Mouse (Mus musculus) stomach, embryonic 16.5 days (tissue): Measurements from ENCODE around the gene Thsd4. TPM values are rescaled to one million over a fixed set of nuclear protein-coding genes. Genes with fewer than 3 reads are reported as not detected.

ENCODE experiments used
- ATAC-seq: fragments of 200-750 bp; cut with Nextera tagmentation; 2 replicates; pipeline ENCODE4 v1.8.0; 2017; ENCODE audit warnings: moderate number of reproducible peaks, moderate TSS enrichment; ENCODE audit not compliant: insufficient read depth, low FRiP score
- H3K27ac ChIP-seq: fragments of 300-500 bp; sonication (generic); 2 replicates; pipeline ENCODE4 v1.5.1; 2014; ENCODE audit warnings: low read length
- H3K27me3 ChIP-seq: fragments of 300-500 bp; sonication (generic); 2 replicates; pipeline ENCODE4 v1.6.1; 2014; ENCODE audit warnings: low read length, control low read depth, mixed read lengths; ENCODE audit not compliant: control insufficient read depth, insufficient read depth
- H3K36me3 ChIP-seq: fragments of 300-500 bp; sonication (generic); 2 replicates; pipeline ENCODE4 v1.6.1; 2014; ENCODE audit warnings: low read length; ENCODE audit not compliant: control insufficient read depth, insufficient read depth
- H3K4me1 ChIP-seq: fragments of 300-500 bp; sonication (generic); 2 replicates; pipeline ENCODE4 v1.6.1; 2014; ENCODE audit warnings: low read length, control low read depth, mixed read lengths; ENCODE audit not compliant: control insufficient read depth, insufficient read depth
- H3K4me2 ChIP-seq: fragments of 300-500 bp; sonication (generic); 2 replicates; pipeline ENCODE4 v1.6.1; 2014; ENCODE audit warnings: low read depth, low read length, mixed read lengths
- H3K4me3 ChIP-seq: fragments of 300-500 bp; sonication (generic); replicated peaks from 2 replicates; pipeline ENCODE4 v1.5.1; 2014; ENCODE audit warnings: mild to moderate bottlenecking, low read length
- H3K9ac ChIP-seq: fragments of 300-500 bp; sonication (generic); 2 replicates; pipeline ENCODE4 v1.6.1; 2014; ENCODE audit warnings: low read length
- H3K9me3 ChIP-seq: fragments of 300-500 bp; sonication (generic); replicated peaks from 2 replicates; pipeline ENCODE4 v1.6.1; 2016; ENCODE audit warnings: low read length, control low read depth; ENCODE audit not compliant: control insufficient read depth
- WGBS: fragments of 180-500 bp; shearing (Covaris S2); extraction: QIAGEN DNeasy Blood & Tissue Kit; methylation state at CpG from one replicate; pipeline ENCODE4 v1.1.7; 2014; 5-methylcytosine and 5-hydroxymethylcytosine counted together
- polyA plus RNA-seq: library from polyadenylated mRNA; unstranded; fragments of >200 nt; fragmentation: Nextera tagmentation; extraction: Ambion mirVana; gene quantifications from 2 replicates; pipeline ENCODE4 v1.2.1, GENCODE M21; 2015

Gene Thsd4
- polyA plus RNA-seq, 1 experiment from 2014 or later = 18.7 TPM

- WGBS = 62% methylated on average over 6 of the region's 6 CpGs
- no peak overlapping the region for H3K27ac ChIP-seq
- no peak for ATAC-seq
Observed at GRCm38 (mm10) chr9:60313661-60314060, 208.2 kb downstream of the Thsd4 start.

GRCm38 (mm10) chr9:60312670-60313069 is 209.2 kb downstream of the Thsd4 start:
- WGBS = 84% methylated on average over 7 of the region's 7 CpGs
- ATAC-seq = no peak
- H3K9ac ChIP-seq = no peak overlapping the region

More at GRCm38 (mm10) chr9:60313661-60314060, 208.2 kb downstream of the Thsd4 start:
- H3K9me3 ChIP-seq = no peaks in the 10 kb centered on the region
- no peak overlapping the region for H3K4me2 ChIP-seq
- no peaks in the 10 kb centered on the region for H3K27me3 ChIP-seq
- no peak overlapping the region for H3K4me3 ChIP-seq
- H3K9ac ChIP-seq = no peak overlapping the region
- peaks cover 26% of the 10 kb centered on the region for H3K4me1 ChIP-seq
- no peaks in the 10 kb centered on the region for H3K36me3 ChIP-seq

GRCm38 (mm10) chr9:60311594-60312128 is 210.2 kb downstream of the Thsd4 start:
- Histone ChIP-seq H3K4me3 (no peak overlapping the region), H3K27ac (peak overlapping the region; percentile 17), H3K4me2 (no peak overlapping the region), H3K9ac (no peak overlapping the region), H3K27me3 (no peaks in the 10 kb centered on the region), H3K4me1 (peaks cover 22% of the 10 kb centered on the region), H3K9me3 (no peaks in the 10 kb centered on the region), H3K36me3 (no peaks in the 10 kb centered on the region)
- WGBS = 66% methylated on average over 10 of the region's 10 CpGs
- ATAC-seq = no peak

More at GRCm38 (mm10) chr9:60312670-60313069, 209.2 kb downstream of the Thsd4 start:
- no peak overlapping the region for H3K4me3 ChIP-seq
- no peaks in the 10 kb centered on the region for H3K27me3 ChIP-seq
- H3K4me1 ChIP-seq = peaks cover 26% of the 10 kb centered on the region
- H3K9me3 ChIP-seq = no peaks in the 10 kb centered on the region
- no peak overlapping the region for H3K27ac ChIP-seq
- H3K36me3 ChIP-seq = no peaks in the 10 kb centered on the region
- H3K4me2 ChIP-seq = no peak overlapping the region

GRCm38 (mm10) chr9:60310741-60311317 is 211.0 kb downstream of the Thsd4 start:
- Histone ChIP-seq H3K27me3 (no peaks in the 10 kb centered on the region), H3K4me1 (peaks cover 26% of the 10 kb centered on the region), H3K36me3 (no peaks in the 10 kb centered on the region), H3K9me3 (no peaks in the 10 kb centered on the region), H3K4me2 (no peak overlapping the region), H3K4me3 (no peak overlapping the region), H3K27ac (peak overlapping the region; percentile 66; the same call in 1 of the 2 replicates), H3K9ac (no peak overlapping the region)
- 64% methylated on average over 8 of the region's 8 CpGs for WGBS
- no peak for ATAC-seq

DNA sequence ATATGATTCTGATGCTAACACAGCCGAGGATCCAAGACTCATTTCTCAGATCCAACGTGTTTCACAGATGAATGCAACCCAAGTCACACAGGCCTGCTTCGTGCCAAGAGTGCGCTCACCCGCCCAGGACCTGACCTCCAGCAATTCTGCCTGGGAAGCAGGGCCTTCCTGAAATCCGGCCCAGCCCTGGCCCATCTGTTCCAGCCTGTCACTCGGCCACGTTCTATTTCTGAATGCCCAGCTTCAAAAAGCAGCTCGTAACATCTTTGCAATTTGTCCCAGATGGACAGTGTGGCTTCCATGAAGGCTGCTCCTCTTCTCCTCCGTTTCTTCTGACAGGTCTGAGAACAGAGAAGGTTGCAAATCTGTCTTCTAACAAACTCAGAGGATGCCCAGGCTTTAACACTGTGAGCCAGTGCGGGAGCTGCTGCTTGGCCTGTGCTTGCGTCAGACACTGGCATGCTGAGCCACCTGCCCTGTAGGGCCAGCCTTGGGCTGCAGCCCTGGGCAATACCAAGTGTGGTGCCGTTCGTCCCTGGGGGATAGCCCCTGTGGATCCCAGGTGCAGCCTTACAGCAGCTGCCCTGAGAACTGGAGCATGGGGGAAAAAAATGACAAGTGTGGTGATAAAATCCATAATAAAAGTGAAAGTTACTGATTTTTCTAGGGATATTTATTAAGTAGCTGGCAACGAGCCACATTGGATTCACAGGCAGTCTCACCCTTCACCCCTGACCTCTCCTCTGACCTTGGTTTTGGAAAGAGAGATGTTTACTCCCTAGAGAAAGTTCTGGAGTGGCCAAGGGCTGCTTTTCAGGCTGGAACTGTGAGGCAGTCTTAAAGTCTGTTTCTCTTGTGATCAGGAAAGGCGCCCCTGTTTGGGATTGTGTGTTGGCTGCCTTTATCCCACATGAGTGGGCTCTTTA is 211.8 kb downstream of the Thsd4 start:
- peak overlapping the region; percentile 37 for H3K9ac ChIP-seq
- no peaks in the 10 kb centered on the region for H3K27me3 ChIP-seq
- H3K9me3 ChIP-seq = no peaks in the 10 kb centered on the region
- H3K27ac ChIP-seq = peak overlapping the region; percentile 66
- no peak overlapping the region for H3K4me3 ChIP-seq
- no peaks in the 10 kb centered on the region for H3K36me3 ChIP-seq
- H3K4me1 ChIP-seq = peaks cover 26% of the 10 kb centered on the region
- WGBS = 48% methylated on average over 16 of the region's 16 CpGs
- H3K4me2 ChIP-seq = no peak overlapping the region
- ATAC-seq = no peak

- no peaks in the 10 kb centered on the region for H3K27me3 ChIP-seq
- no peaks in the 10 kb centered on the region for H3K9me3 ChIP-seq
- no peak overlapping the region for H3K4me2 ChIP-seq
- no peak for ATAC-seq
- H3K9ac ChIP-seq = no peak overlapping the region
- peaks cover 26% of the 10 kb centered on the region for H3K4me1 ChIP-seq
- no peak overlapping the region for H3K27ac ChIP-seq
- no peaks in the 10 kb centered on the region for H3K36me3 ChIP-seq
- 61% methylated on average over 4 of the region's 4 CpGs for WGBS
- no peak overlapping the region for H3K4me3 ChIP-seq
Observed at GRCm38 (mm10) chr9:60308182-60308581, 213.7 kb downstream of the Thsd4 start.

DNA sequence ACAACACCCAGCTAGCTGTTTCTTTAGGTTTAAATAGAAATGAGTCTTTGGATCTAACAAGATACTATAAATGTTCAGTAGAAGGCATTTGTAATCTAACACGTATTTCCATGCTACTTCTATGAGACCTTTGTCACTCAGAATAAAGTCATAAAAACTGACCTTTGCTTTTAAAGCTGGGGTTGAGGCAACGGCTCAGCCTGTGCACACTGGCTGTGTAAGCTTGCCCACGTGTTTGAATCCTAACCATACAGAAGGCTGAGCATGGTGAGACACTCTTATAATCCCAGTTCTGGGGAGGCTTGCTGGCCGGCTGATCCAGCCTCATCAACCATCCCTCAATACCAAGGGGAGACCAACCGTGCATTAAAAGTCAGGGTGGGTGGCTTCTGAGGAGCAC is 214.4 kb downstream of the Thsd4 start:
- no peak overlapping the region for H3K4me3 ChIP-seq
- H3K27me3 ChIP-seq = no peaks in the 10 kb centered on the region
- H3K4me2 ChIP-seq = no peak overlapping the region
- no peaks in the 10 kb centered on the region for H3K9me3 ChIP-seq
- ATAC-seq = no peak
- no peaks in the 10 kb centered on the region for H3K36me3 ChIP-seq
- H3K4me1 ChIP-seq = peaks cover 26% of the 10 kb centered on the region
- H3K27ac ChIP-seq = no peak overlapping the region
- WGBS = 78% methylated on average over 5 of the region's 5 CpGs
- no peak overlapping the region for H3K9ac ChIP-seq

DNA sequence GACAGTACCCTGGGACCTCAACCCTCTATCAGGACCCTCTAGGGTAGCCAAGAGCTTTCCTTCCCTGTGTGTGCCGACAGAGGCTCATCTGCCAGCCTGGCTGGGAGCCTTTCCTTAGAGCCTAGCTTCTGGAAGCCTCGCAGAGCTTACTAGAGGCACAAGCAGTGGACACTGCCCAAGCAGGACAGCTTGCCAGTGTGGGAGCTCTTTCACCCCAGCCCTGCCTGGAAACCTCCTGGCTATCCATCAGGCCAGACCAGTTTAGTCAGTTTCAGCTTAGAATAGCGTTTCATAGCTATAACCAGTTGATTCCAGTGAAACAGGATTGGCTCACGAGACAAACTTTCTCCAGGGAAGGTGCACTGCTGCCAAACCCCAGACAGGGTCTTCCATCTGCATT is 215.6 kb downstream of the Thsd4 start:
- H3K4me1 ChIP-seq = peaks cover 21% of the 10 kb centered on the region
- peak overlapping the region; percentile 23; the same call in 1 of the 2 replicates for H3K9ac ChIP-seq
- 55% methylated on average over 4 of the region's 4 CpGs for WGBS
- no peaks in the 10 kb centered on the region for H3K9me3 ChIP-seq
- H3K4me2 ChIP-seq = no peak overlapping the region
- no peak overlapping the region for H3K4me3 ChIP-seq
- 0 out of 2 replicates have a peak overlapping the region, but pooled peaks have one; percentile 35 for H3K27ac ChIP-seq
- peak; percentile 54 for ATAC-seq
- no peaks in the 10 kb centered on the region for H3K27me3 ChIP-seq
- H3K36me3 ChIP-seq = no peaks in the 10 kb centered on the region
